Mouse (Mus musculus) embryo, embryonic 10 days (tissue): ENCODE results near the gene Abca3.

ENCODE experiments used
- DNase-seq: peaks from one replicate; pipeline ENCODE4 v3.0.0-alpha.2; 2015; ENCODE audit warnings: low spot score

Gene Abca3

GRCm38 (mm10) chr17:24351760-24352357 lies at the start of gene Abca3:
TSS of gene Abca3 (plus strand) at chr17:24351950.
- peak; percentile 97 for DNase-seq

DNA sequence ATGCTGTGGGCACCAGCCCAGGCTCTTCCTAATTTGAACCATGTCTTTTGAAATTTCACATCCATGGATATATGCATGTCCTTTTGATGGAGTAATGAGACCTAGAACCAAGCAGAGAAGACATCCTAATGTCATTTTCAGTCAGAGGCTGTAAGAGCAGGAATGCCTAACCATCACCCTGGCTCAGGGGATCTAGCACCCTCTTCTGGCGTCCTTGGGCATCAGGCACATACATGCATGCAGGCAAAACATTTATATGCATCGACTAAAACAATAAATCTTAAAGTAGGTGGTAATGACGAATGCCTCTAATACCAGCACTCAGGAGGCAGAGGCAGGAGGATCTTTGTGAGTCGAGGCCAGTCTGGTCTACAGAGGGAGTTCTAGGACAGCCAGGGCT lies 44.2 kb upstream of the Abca3 start:
- DNase-seq = peak; percentile 36

DNA sequence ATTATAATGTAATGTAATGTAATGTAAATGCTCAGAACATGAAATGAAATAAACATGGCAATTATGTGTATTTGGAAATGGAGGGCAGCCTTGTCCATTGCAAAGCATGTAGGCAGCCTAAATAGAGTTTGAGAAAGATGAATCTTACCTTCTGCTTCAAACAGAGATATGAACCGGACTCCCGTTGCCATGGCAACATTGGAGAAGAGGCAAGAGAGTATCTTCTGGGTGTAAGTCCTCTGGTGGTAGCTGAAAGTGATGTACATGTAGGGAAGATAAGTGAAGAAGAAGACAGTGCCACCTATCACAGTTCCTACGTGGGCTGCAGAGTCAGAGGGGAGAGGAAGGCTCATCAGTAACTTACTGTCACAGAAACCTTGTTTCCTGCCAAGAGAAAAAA lies 30.9 kb upstream of the Abca3 start:
- DNase-seq = no peak

DNA sequence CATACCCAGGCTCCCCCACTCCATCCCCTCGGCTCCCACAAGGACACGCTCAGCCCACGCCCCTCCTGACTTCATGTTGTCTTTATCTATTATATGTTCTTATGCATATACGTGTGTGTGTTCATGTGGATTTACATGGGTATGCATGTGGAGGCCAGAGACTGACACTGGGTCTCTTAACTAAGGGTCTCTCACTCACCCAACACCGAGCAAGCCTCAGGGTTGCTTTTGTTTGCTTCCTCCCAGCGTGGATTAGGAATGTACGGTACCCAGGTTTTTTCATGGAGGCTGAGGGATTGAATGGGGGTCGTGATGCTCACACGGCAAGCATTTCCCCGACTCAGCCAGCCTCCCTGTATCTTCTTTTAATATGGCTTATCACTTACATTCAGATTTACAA lies 26.7 kb upstream of the Abca3 start:
- no peak for DNase-seq

GRCm38 (mm10) chr17:24327656-24328055 lies 24.1 kb upstream of the Abca3 start:
- DNase-seq = no peak

GRCm38 (mm10) chr17:24344672-24345071 lies 7.1 kb upstream of the Abca3 start:
- no peak for DNase-seq

DNA sequence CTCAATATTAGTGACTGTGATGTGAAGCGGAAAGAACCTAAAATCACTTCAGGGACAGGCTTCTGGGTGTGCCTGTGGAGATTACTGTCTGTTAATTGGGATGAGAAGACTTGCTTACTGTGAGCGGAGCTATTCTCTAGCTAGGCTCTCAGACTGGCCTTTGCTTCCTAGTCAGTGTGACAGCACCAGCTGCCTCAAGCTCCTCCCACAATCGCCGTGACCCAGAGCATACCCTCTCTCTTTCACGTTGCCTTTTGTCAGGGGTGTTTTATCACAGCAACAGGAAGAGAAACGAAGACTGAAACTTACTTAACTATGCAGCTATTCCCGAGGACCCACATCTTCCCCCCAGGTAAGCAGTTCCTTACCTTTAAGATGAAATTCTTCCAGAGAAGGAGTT lies 4.9 kb upstream of the Abca3 start:
- DNase-seq = no peak

DNA sequence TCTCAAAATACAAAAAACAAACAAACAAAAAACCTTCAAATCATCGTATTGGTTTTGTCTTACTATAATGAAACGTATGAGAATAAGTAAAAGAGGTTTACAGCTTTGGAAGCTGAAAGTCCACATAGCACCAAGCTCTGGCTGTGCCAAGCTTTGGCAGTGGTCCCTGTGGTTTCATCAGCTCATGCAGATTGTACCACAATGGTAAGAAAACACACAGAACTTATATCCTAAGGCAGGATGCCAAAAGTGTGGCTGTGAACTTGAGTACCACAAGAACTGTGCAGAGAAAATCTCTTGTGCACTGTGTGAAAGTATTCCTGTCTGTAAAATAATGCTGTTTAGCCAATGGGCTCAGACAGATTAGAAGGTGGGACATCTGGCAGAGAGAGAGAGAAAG lies 2.6 kb upstream of the Abca3 start:
- DNase-seq = no peak

DNA sequence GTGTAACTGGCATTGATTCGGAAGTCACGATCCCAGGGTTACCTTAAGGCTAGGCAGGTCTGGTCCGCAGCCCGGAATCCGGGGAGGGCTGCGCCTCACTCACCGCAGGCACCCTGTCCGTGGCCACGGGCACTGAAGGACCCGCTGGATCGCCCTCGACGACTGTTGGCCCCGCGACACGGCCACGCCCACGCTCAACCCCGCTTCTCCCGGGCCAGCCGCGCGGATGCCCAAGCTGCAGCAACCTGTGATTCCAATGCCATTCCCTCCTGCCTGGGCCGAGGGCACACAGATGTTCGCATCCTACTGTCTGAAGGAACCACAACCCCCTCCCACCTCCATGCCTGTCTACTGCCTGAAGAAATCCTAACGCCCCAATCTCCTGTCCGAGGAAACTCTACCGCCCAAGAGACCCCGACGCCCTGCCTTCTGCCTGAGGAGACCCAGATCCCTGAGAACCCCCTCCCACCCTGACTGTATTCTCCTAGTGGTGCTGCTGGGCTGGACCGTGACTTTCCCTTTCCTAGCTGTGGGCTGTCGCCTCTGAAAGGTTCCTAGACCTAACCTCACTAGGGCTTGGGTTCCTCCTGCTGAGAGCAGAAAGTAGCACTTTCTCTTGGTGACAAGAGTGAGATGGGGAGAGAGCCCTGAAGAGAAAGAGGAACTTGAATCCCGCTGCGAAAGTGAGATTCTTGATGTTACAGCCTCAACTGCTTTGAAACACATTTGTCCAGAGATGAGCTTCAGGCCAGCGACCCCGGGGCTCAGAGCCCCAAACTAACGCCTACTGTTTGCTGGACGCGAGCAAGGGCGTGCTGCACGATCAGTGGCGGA lies 607 bp upstream of the Abca3 start, which contains the start of gene Abca17:
Gene Abca17 (minus strand): TSS at position 143 of the 834 bp plus-strand sequence.
- peak; percentile 14 for DNase-seq

- DNase-seq = peak; percentile 37
These were observed 832 bp downstream of the Abca3 start for GRCm38 (mm10) chr17:24352370-24353194.

DNA sequence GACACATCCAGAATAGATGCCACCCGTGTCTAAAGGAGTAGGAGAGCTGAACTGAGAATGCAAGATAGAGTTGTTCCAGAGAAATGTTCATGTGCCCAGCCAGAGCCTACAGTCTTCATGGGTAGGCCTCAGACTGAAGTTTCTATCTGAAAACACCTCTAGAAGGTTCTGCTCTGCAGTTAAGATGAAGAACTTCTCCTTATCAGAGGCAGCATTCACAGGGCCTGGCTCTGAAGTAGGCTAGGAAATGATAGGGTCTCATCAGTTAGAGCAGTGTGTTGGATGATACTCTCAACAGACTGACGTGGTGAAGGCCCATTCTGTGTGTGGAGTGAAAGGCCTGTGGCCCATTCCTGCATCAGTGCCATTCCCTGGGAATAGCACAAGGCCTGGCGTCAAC lies 2.2 kb downstream of the Abca3 start:
- no peak for DNase-seq

DNA sequence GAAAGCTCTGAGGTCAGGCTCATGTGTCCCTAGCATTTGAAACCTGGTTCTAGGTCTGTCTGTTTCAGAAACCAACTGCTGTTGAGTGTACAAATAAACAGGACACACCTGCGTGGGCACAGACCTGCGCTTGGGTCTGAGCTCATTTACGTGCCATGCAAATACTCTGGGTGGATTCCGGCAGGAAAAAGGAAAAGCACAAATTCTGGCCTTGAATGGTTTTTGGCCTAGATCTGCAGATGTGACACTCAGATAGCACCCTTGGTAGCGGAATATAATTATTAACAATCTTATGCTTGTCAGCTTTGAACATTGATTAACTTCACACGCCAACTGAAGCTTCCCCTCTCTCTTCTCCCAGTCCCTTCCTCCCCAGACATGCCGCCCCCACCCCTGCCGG lies 3.5 kb downstream of the Abca3 start:
- DNase-seq = no peak

DNA sequence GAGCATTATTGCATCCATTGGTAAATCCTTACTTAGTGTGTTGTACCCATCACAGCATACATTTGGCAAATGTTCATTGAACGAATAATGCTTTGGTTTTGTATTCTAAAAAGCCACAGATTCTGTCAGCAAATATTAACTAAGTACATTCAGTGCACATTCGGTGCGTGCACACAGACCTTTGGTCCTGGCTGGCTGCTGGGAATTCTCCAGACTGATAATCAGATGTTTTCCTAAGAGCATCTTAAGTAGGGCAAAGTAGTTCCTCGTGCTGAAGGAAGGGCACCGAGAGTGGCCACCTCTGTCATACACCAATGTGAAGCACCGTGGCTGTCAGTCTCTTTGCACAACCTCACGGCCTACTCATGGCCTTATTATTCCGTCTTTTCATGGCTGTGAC lies 7.3 kb downstream of the Abca3 start:
- no peak for DNase-seq

DNA sequence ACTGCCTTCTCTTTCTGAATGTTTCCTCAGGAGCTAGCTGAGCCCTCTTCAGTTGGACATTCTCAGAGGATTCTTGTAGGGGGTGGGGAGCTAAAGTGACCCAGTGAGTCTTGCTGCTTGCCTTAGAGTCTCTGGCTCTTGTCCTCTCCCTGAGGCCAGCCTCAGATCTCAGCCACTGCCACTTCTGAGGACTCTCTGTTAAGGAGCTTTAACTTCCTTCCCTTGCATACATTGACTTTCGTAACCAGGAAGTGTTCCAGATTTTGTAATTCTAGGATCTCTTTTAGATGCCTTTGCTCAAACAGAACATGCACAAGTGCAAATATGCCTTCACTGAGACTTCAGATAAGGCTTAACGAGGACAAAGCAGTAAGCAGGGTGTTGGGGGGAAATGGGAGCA lies 8.2 kb downstream of the Abca3 start:
- no peak for DNase-seq

GRCm38 (mm10) chr17:24360841-24361240 lies 9.1 kb downstream of the Abca3 start:
- DNase-seq = no peak

GRCm38 (mm10) chr17:24361291-24361690 lies 9.5 kb downstream of the Abca3 start:
- DNase-seq = no peak

GRCm38 (mm10) chr17:24362527-24362926 lies 10.8 kb downstream of the Abca3 start:
- DNase-seq = no peak

GRCm38 (mm10) chr17:24364461-24364860 lies 12.7 kb downstream of the Abca3 start:
- DNase-seq = no peak

DNA sequence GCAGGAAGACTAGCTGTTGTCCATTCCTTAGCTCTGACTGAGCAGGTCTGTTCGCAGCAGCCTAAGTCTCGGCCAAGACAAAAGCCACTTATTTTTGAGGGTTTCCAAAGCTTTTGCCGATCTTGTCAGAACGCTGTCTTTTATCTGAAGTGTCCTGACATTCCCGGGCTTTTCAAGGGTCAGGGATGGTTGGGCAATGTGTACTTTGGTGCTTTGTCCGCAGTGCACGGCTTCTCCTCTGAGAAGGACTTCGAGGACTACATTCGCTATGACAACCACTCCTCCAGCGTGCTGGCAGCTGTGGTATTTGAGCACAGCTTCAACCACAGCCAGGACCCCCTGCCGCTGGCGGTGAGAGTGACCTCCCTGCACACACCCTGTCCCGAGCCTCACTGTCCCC lies 14.1 kb downstream of the Abca3 start:
- peak; percentile 19 for DNase-seq

- no peak for DNase-seq
These were observed 23.5 kb downstream of the Abca3 start for GRCm38 (mm10) chr17:24375094-24375712.

- DNase-seq = no peak
These were observed 24.1 kb downstream of the Abca3 start for GRCm38 (mm10) chr17:24375886-24376285.

DNA sequence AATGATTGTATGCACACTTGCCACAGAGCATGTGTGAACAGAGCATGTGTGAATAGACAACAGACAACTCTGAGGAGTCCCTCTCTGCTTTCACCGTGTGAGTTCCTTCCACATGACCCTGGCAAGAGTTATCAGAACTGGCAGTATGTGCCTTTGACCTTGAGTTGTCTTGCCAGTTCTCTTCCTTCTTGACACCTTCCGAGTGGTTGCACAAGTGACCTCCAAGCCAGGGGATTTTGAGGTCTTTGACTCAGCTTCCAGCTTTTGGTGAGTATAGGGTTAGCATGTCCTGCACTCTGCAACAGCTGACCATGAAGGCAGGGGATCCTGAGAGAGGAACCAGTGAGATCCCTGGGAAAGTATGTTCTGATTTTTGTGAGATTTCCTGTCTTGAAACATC lies 26.7 kb downstream of the Abca3 start:
- DNase-seq = no peak
